Mouse (Mus musculus): Measurements from ENCODE around the gene Slc7a8. TPM values are rescaled to one million over a fixed set of nuclear protein-coding genes. Genes with fewer than 3 reads are reported as not detected.

Gene Slc7a8
- polyA plus RNA-seq, 1 experiment from 2014 or later, result 12.1 TPM

DNA sequence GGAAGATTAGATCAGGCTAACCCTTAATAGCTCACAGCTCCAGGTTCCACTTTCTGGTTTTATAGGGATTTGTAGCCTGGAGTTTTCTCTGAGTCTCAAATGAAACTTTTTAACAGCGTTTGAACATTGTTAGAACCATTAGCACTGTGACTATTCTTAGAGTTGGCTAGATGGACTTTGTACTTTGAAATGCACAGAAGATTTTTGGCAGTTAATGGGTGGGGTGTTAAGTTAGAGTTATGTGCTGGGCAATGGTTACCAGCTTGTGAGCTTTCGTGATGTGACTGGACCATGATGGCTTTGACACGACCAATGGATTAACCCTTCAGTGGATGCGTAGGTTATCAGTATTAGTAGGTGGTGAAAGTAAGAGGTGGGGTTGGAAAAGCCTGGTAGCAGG, 24.4 kb upstream of the Slc7a8 start:
- Histone ChIP-seq H3K36me3 (ENCODE audit: control insufficient read depth, insufficient read depth, low read length) (no peaks in the 10 kb centered on the region), H3K9ac (ENCODE audit: low read depth, low read length) (no peak overlapping the region), H3K27ac (ENCODE audit: low read depth, low read length) (no peak overlapping the region), H3K4me2 (replicated peaks; ENCODE audit: low read depth, low read length) (no peak overlapping the region), H3K4me3 (ENCODE audit: low read length) (no peak overlapping the region), H3K9me3 (ENCODE audit: control insufficient read depth, low read length) (no peaks in the 10 kb centered on the region), H3K27me3 (ENCODE audit: control insufficient read depth, insufficient read depth, low read length) (no peaks in the 10 kb centered on the region), H3K4me1 (ENCODE audit: control insufficient read depth, insufficient read depth, low read length) (no peaks in the 10 kb centered on the region)
- 76% methylated on average over 4 of the region's 4 CpGs for WGBS
- ATAC-seq (ENCODE audit: low FRiP score, low TSS enrichment), result no peak

DNA sequence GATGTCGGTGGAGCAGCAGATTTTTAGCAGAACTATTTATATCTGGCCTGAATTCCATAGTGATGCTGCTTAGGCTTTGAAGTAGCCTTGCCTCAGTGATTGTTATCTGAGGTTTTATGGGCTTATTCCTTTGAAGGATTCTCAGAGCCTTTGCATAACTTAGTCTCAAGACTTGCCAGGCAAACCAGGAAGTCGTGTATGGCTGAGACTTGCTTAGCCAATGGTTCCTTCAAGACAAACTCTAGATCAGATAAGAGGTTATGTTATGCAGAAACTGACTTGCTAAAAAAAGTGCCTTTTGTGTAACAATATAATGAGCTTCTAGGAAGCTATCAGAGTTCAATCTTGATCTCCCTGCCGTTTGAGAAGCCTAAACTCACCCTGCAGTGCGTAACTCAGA, 20.7 kb upstream of the Slc7a8 start:
- Histone ChIP-seq H3K9ac (ENCODE audit: low read depth, low read length) (no peak overlapping the region), H3K9me3 (ENCODE audit: control insufficient read depth, low read length) (no peaks in the 10 kb centered on the region), H3K4me2 (replicated peaks; ENCODE audit: low read depth, low read length) (no peak overlapping the region), H3K4me1 (ENCODE audit: control insufficient read depth, insufficient read depth, low read length) (no peaks in the 10 kb centered on the region), H3K4me3 (ENCODE audit: low read length) (no peak overlapping the region), H3K27me3 (ENCODE audit: control insufficient read depth, insufficient read depth, low read length) (no peaks in the 10 kb centered on the region), H3K36me3 (ENCODE audit: control insufficient read depth, insufficient read depth, low read length) (no peaks in the 10 kb centered on the region), H3K27ac (ENCODE audit: low read depth, low read length) (no peak overlapping the region)
- ATAC-seq (ENCODE audit: low FRiP score, low TSS enrichment), result no peak
- WGBS, result 68% methylated on average over 4 of the region's 4 CpGs

DNA sequence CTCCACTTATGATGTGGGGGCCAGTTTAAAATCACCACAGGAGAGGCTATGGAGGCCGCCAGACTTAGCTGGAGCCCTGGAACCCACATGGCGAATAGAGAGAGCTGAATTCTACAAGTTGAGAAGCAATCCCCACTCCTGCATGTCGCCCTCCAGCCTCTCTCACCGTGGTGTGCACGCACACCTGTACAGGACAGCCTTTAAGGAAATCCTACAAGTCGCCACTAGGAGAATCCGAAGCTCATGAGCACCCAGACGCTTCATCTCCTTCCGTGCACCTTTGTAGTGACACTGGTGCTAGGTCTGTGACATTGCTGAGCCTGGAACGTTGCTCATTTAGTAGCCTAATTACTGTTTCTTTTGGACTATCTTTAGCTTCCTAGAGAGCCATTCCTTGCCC, 17.9 kb upstream of the Slc7a8 start:
- H3K27ac ChIP-seq (ENCODE audit: low read depth, low read length), result no peak overlapping the region
- no peaks in the 10 kb centered on the region for H3K9me3 ChIP-seq (ENCODE audit: control insufficient read depth, low read length)
- no peak overlapping the region for H3K9ac ChIP-seq (ENCODE audit: low read depth, low read length)
- H3K36me3 ChIP-seq (ENCODE audit: control insufficient read depth, insufficient read depth, low read length), result no peaks in the 10 kb centered on the region
- WGBS, result 56% methylated on average over 10 of the region's 10 CpGs
- H3K4me1 ChIP-seq (ENCODE audit: control insufficient read depth, insufficient read depth, low read length), result no peaks in the 10 kb centered on the region
- no peak for ATAC-seq (ENCODE audit: low FRiP score, low TSS enrichment)
- H3K4me2 ChIP-seq (replicated peaks; ENCODE audit: low read depth, low read length), result no peak overlapping the region
- no peak overlapping the region for H3K4me3 ChIP-seq (ENCODE audit: low read length)
- no peaks in the 10 kb centered on the region for H3K27me3 ChIP-seq (ENCODE audit: control insufficient read depth, insufficient read depth, low read length)

GRCm38 (mm10) chr14:54796760-54797159, 15.0 kb upstream of the Slc7a8 start:
- Histone ChIP-seq H3K9ac (ENCODE audit: low read depth, low read length) (no peak overlapping the region), H3K4me2 (replicated peaks; ENCODE audit: low read depth, low read length) (no peak overlapping the region), H3K4me3 (ENCODE audit: low read length) (no peak overlapping the region), H3K27me3 (ENCODE audit: control insufficient read depth, insufficient read depth, low read length) (no peaks in the 10 kb centered on the region), H3K36me3 (ENCODE audit: control insufficient read depth, insufficient read depth, low read length) (no peaks in the 10 kb centered on the region), H3K4me1 (ENCODE audit: control insufficient read depth, insufficient read depth, low read length) (no peaks in the 10 kb centered on the region), H3K27ac (ENCODE audit: low read depth, low read length) (no peak overlapping the region), H3K9me3 (ENCODE audit: control insufficient read depth, low read length) (no peaks in the 10 kb centered on the region)
- WGBS, result 87% methylated on average over 15 of the region's 15 CpGs
- no peak for ATAC-seq (ENCODE audit: low FRiP score, low TSS enrichment)

DNA sequence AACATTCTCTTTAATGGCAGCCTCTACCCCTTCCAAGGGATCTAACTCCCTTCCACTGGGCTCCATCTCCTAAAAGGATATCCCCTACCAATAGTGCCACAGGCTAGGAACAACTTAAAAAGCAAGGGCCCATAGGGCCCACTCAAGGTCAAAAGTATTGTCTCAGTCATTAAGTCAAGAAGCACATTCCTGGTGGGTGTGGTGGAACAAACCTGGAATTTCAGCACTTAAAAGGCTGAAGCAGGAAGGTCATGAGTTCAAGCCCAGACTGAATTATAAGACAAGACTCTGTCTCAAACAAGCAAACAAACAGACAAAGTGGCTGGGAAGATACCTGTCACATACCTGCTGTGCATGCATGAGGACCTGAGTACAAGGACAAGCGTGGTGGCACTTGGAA, 14.2 kb upstream of the Slc7a8 start:
- no peaks in the 10 kb centered on the region for H3K4me1 ChIP-seq (ENCODE audit: control insufficient read depth, insufficient read depth, low read length)
- H3K9me3 ChIP-seq (ENCODE audit: control insufficient read depth, low read length), result no peaks in the 10 kb centered on the region
- H3K4me2 ChIP-seq (replicated peaks; ENCODE audit: low read depth, low read length), result no peak overlapping the region
- no peak for ATAC-seq (ENCODE audit: low FRiP score, low TSS enrichment)
- no peak overlapping the region for H3K27ac ChIP-seq (ENCODE audit: low read depth, low read length)
- no peaks in the 10 kb centered on the region for H3K36me3 ChIP-seq (ENCODE audit: control insufficient read depth, insufficient read depth, low read length)
- no peaks in the 10 kb centered on the region for H3K27me3 ChIP-seq (ENCODE audit: control insufficient read depth, insufficient read depth, low read length)
- H3K4me3 ChIP-seq (ENCODE audit: low read length), result no peak overlapping the region
- H3K9ac ChIP-seq (ENCODE audit: low read depth, low read length), result no peak overlapping the region
- 96% methylated on average over 1 of the region's 1 CpGs for WGBS

DNA sequence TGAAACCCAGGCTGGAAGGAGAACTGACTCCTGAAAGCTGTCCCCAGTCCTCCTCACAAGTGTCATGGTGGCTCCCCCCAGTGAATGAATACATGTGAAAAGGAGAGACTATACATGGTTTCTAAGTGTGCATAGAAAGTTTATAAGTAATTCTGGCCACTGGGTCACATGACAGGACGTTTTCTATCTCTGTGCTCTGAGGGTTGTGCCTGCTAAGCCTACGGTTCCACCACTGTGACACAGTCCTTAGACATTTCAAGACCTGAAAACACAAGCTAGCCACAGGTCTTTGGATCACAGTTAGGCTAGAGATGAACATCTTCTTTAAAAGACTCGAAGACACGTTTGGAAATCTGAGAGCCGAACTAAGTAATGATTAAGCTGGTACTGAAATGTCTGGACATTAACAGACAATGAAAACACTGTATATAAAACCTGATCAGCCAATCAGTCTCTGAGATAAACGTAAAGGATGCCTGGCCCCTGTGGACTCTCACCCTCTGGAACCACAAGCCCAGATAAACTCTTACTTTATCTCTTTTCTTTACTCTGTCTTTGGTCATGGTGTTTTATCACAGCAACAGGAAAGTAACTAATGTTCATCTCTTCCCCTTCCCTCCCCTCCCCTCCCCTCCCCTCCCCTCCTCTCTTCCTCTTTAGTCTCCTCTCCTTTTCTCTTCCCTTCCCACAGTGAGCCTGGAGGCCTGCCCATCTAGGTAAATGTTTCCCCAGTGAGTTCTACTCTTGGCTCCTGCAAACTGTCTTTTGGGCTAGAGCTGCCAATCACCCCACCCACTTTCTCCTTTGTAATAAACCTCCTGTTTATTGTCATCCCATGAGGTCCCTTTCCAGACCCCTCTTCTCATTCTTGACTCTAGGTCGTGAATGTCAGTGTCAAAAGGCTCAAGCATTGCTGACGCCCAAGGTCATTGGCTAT, 12.4 kb upstream of the Slc7a8 start:
- no peak overlapping the region for H3K4me3 ChIP-seq (ENCODE audit: low read length)
- no peaks in the 10 kb centered on the region for H3K9me3 ChIP-seq (ENCODE audit: control insufficient read depth, low read length)
- H3K4me1 ChIP-seq (ENCODE audit: control insufficient read depth, insufficient read depth, low read length), result no peaks in the 10 kb centered on the region
- no peak for ATAC-seq (ENCODE audit: low FRiP score, low TSS enrichment)
- H3K9ac ChIP-seq (ENCODE audit: low read depth, low read length), result no peak overlapping the region
- no peaks in the 10 kb centered on the region for H3K27me3 ChIP-seq (ENCODE audit: control insufficient read depth, insufficient read depth, low read length)
- no peak overlapping the region for H3K4me2 ChIP-seq (replicated peaks; ENCODE audit: low read depth, low read length)
- H3K27ac ChIP-seq (ENCODE audit: low read depth, low read length), result no peak overlapping the region
- 78% methylated on average over 8 of the region's 8 CpGs for WGBS
- no peaks in the 10 kb centered on the region for H3K36me3 ChIP-seq (ENCODE audit: control insufficient read depth, insufficient read depth, low read length)

GRCm38 (mm10) chr14:54793351-54793750, 11.6 kb upstream of the Slc7a8 start:
- Histone ChIP-seq H3K4me3 (ENCODE audit: low read length) (no peak overlapping the region), H3K4me1 (ENCODE audit: control insufficient read depth, insufficient read depth, low read length) (no peaks in the 10 kb centered on the region), H3K36me3 (ENCODE audit: control insufficient read depth, insufficient read depth, low read length) (no peaks in the 10 kb centered on the region), H3K4me2 (replicated peaks; ENCODE audit: low read depth, low read length) (no peak overlapping the region), H3K9ac (ENCODE audit: low read depth, low read length) (no peak overlapping the region), H3K27me3 (ENCODE audit: control insufficient read depth, insufficient read depth, low read length) (no peaks in the 10 kb centered on the region), H3K27ac (ENCODE audit: low read depth, low read length) (no peak overlapping the region), H3K9me3 (ENCODE audit: control insufficient read depth, low read length) (no peaks in the 10 kb centered on the region)
- no peak for ATAC-seq (ENCODE audit: low FRiP score, low TSS enrichment)
- 72% methylated on average over 1 of the region's 1 CpGs for WGBS

GRCm38 (mm10) chr14:54792166-54792565, 10.4 kb upstream of the Slc7a8 start:
- Histone ChIP-seq H3K27ac (ENCODE audit: low read depth, low read length) (no peak overlapping the region), H3K9ac (ENCODE audit: low read depth, low read length) (no peak overlapping the region), H3K4me2 (replicated peaks; ENCODE audit: low read depth, low read length) (no peak overlapping the region), H3K27me3 (ENCODE audit: control insufficient read depth, insufficient read depth, low read length) (no peaks in the 10 kb centered on the region), H3K4me1 (ENCODE audit: control insufficient read depth, insufficient read depth, low read length) (no peaks in the 10 kb centered on the region), H3K36me3 (ENCODE audit: control insufficient read depth, insufficient read depth, low read length) (no peaks in the 10 kb centered on the region), H3K9me3 (ENCODE audit: control insufficient read depth, low read length) (no peaks in the 10 kb centered on the region), H3K4me3 (ENCODE audit: low read length) (no peak overlapping the region)
- ATAC-seq (ENCODE audit: low FRiP score, low TSS enrichment), result no peak
- WGBS, result 63% methylated on average over 6 of the region's 6 CpGs

GRCm38 (mm10) chr14:54788231-54788630, 6.5 kb upstream of the Slc7a8 start:
- H3K4me1 ChIP-seq (ENCODE audit: control insufficient read depth, insufficient read depth, low read length), result no peaks in the 10 kb centered on the region
- H3K36me3 ChIP-seq (ENCODE audit: control insufficient read depth, insufficient read depth, low read length), result no peaks in the 10 kb centered on the region
- H3K9me3 ChIP-seq (ENCODE audit: control insufficient read depth, low read length), result peaks cover 4% of the 10 kb centered on the region; the same call in 1 of the 2 replicates
- no peak overlapping the region for H3K4me2 ChIP-seq (replicated peaks; ENCODE audit: low read depth, low read length)
- no peak overlapping the region for H3K27ac ChIP-seq (ENCODE audit: low read depth, low read length)
- 96% methylated on average over 5 of the region's 5 CpGs for whole genome bisulfite sequencing
- no peak overlapping the region for H3K4me3 ChIP-seq (ENCODE audit: low read length)
- no peak overlapping the region for H3K9ac ChIP-seq (ENCODE audit: low read depth, low read length)
- no peak for ATAC-seq (ENCODE audit: low FRiP score, low TSS enrichment)
- no peaks in the 10 kb centered on the region for H3K27me3 ChIP-seq (ENCODE audit: control insufficient read depth, insufficient read depth, low read length)

Measured in kidney, embryonic 14.5 days (tissue).